Mouse (Mus musculus): ENCODE results near the gene Ebf1.
"Not testable (repeated sequence)": the region's sequence is repeated elsewhere in the genome, so short reads cannot be mapped to it uniquely, and the experiment has no call there.

The Ebf1 gene

DNA sequence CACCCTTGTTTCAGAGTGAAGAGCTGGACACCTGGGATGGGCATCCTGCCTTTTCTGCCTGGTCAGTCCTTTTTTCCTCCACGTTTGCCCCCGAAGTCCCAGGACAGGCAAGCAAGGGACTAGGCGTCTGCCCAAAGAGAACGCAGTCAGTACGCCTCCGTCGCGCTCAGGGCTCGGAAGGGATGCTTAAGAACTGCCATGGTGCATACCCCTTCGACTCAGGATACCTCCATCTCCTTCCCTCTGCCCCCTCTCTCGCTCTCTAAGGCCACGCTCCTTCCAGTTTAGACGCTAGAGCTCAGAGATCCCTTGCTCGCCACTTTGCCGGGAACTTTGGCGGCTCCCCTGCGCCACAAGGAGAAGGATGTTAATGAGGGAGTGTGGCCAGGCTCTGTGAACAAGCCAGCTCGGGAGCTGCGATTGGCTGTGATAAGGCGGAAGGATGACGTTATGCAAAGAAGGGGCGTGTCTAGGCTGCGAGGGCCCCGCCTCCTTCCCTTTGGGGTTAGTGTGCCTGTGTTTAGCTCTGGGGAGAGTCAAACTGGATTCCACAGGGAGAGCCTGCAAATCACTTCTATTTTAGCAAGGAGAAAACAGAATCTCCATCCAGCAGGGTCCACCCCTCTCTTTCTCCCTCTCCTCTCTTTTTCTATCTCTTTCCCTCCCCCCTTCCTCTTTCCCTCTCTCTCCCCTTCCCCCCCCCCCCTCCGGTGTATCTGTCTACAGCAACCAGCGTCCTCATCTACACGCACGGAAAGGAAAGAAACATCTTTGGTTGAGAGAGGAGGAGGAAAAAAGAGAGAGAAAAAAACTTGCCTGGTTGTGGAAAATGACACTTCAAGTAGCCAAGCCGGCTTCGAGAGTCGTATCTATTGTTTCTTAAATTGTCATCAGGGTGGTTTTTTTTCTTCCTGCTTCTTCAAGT lies at the start of gene Ebf1:
TSS of gene Ebf1 (plus strand) at position 530 of the 925 bp plus-strand sequence.
- peak; percentile 96 for DNase-seq

DNA sequence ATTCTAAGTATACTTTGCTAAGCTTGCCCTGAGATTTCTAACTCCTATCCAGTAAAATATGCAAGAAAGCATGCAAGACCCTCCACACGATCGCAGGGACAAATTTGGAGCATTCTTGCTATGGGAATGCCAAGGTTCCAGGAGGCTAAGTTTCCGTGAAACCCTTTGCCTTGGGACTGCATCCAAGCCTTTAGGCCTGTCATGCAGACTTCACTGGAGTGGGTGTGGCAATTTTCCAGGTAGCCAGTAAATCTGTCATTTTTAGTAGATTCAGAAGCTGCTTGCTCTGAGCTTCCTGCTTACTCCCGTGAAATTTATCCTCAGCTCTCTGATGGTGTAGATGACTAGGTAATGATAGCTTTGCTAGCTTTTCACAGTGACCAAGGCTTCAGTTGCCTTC lies 46.8 kb upstream of the Ebf1 start:
- DNase-seq: not testable (repeated sequence)

DNA sequence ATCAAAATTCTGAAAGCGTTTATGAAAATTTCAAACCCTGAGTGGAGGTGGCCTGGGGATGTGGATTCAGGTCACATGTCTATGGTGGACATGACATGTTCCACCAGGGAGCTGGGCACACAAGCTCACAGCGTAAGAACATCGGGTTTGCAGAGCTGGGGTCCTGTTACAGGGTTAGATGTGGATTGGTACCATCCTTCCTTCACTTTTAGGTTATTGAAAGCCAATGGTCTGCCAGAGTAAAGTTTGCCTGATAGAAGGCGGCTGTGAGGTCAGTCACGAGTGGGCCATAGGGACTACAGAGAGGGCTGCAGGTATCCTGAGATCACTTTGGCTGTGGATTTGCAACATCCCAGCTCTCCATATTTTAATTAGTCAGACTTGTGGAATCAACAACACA lies 44.3 kb upstream of the Ebf1 start:
- DNase-seq: no peak

DNA sequence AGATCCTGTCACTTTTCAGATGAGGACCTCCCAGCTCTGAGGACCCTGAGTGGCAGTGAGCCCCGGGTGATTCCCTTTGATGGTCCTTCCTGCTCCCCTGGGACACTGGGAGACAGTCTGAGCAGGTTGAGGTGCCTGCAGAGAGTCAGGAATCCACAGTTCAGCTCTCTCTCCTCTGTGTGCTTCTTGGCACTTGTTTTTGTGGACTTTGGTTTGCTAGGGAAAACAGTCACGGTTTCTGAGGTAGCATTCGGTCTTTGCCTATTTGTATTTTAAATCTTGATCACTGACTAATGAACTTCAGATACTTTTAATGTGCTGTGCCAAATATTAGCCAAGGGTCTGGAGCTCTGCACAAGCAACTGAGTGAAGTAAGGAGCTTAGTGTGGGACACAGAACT lies 43.7 kb upstream of the Ebf1 start:
- no peak for DNase-seq

DNA sequence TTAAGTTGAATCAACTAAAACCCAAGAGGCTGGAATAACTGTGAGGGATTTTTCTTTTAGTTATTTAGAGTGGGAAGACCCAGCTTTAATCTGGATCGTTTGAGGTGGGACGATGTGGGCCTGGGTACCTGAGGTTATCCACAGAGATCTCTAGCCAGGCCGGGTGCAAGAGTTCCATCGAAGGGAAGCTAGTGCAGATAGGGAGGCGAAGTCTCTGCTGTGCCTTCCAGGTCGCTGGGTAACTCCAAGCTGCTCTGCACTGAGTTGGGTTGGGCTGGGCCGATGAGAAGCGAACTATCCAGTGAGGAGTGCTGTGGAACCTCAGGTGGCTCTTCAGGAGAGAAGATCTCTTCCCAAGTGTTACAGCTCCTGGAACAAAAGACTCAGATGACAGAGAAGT lies 42.7 kb upstream of the Ebf1 start:
- no peak for DNase-seq

DNA sequence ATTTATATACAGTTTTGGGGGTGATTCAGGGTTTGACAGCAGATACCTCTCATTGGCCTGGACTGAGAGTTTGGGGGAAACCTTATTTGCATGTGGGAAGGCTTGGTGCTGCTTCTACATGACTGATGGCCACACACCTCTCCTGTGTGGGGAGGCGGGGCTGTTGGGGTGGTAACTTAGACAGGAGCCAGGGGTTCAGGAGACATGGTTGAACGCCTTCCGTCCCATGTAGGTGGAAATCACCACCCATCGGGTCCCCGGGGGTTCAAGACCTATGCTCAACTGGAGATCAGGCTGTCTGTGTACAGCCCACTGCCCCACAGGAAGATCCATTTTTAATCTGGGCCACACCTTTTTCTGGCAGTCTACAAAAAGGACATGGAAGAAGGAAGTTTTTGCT lies 42.3 kb upstream of the Ebf1 start:
- DNase-seq: no peak

DNA sequence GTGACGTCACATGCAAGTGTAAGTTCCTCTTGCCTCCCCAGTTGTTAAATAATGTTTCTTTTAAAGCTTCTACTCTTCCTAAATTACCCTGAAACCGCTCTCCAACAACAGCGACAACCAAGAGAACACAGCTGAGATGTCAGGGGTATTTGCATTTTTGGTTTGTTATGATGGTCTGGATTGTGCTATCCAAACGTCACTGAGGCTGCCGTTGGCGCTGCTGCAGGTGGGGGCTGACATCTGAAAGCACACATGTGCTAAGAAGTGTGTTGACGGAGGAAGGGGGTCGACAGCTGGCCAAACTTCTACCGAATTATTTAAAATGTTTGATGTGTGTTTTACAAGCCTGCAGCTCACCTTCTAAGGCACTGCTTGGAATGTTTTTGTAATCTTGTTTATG lies 39.2 kb upstream of the Ebf1 start:
- DNase-seq: no peak

DNA sequence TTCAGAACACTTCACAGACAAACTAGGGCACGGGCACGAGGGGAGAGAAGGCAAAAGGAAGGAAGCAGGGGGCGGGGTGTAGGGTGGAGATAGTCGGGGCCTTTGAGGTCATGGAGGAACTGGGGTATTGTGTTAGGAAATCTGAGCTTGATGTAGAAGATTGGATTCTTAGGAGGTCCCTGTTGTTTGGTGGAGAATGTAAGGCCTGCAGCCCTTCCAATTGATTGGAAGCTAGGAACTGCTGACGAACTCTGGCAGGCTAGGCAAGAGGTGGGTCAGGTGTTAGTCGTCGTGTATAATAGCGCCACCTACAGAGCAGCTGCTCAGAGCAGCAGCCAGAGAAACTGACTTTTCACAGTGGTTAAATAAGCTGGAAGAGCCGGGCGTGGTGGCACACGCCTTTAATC lies 35.8 kb upstream of the Ebf1 start:
- DNase-seq: peak; percentile 66

DNA sequence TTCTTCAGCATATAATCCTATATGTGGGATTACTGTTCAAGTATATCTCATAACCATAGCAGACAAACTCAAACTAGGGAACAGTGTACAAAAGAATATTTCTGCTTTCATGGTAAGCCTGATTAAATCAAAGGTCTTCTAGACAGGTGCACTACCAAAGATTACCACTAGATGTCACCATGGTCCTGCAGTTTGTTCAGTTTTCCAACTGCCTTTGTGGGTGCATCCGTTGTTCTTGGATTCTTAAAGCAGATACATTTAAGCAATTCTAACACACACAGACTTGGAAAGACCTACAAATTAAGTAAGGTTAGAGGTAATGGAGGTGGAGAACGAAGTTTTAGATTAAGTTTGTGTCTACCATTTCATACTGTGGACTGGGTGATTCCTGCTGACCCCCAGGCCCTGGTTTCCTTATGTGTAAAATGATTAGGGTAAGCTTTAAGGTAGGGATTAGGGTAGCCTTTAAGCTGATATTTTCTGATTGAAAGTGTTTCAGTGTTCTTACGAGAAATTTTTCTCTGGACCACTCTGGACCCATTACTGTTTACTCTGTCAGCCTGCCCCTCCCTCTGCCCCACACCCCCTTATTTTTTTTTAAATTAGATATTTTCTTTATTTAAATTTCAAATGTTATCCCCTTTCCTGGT lies 30.9 kb upstream of the Ebf1 start:
- peak; percentile 84 for DNase-seq

DNA sequence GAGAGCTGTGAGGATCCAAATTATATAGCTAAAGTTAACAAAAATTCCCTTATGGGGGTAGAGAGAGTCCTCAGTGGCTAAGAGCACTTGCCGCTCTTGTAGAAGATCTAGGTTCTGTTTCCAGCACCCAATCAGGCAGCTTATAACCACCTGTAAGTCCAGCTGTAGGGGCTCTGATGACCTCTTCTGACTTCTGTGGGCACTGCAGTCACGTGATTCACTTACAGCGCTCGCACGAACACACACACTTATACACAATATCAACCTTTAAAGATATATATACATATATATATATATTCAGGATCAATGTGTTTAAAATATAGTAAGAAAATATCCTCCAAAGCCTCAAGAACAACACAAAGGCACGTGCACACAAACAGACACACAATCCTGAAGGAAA lies 24.1 kb upstream of the Ebf1 start:
- DNase-seq: no peak

DNA sequence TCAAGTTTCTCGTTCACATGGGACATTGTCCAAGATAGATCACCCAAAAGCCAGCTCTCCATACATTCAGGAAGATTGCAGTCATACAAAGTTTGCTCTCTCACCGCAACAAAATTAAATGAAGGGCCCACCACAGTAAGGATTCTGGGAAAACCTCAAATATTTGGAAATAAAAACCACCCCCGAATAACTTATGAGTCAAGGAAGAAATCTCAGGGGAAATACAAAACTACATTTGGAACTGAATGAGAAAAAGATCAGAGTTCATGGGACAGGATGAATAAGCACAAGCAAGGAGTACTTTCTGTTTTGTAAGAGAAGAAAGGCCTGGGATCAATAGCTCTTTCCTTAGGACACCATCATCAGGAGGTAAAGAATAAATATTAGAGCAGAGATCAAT lies 22.3 kb upstream of the Ebf1 start:
- no peak for DNase-seq

DNA sequence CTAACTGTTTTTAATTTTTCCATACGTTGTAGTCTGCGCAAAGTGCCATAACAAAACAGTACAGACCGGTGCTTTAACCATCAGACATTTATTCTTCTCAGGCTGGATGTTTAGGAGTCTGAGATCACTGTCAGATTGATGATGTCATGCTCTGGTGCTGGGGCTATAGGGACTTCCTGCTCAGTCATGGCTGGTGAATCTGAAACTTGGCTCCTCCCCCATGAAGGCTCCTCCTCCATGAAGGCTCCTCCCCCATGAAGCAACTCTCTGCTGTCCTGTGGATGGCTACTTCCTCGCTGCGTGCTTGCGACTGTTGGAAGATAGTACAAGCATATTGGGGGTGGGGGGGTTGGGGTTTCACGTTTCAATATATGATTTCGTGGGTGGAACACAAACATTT lies 10.2 kb upstream of the Ebf1 start:
- DNase-seq: no peak

DNA sequence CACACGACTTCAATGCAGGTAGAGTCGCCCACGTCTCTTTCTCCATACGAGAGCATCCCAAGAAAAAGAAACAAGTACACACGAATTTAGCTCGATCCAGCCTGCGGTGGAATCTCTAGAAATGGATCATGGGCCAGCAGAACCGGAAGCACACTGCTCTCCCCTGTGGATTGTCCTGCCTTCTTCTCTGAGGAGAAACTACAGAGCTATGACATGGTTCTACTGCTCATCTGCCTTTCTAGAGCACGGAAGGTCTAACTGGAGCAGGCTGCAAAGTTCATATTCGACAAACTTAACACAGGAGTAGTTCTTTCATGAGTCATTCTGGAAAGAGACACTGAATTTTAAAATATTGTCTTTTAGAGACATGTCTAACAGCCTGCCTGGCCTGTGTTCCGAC lies 8.5 kb upstream of the Ebf1 start:
- no peak for DNase-seq

DNA sequence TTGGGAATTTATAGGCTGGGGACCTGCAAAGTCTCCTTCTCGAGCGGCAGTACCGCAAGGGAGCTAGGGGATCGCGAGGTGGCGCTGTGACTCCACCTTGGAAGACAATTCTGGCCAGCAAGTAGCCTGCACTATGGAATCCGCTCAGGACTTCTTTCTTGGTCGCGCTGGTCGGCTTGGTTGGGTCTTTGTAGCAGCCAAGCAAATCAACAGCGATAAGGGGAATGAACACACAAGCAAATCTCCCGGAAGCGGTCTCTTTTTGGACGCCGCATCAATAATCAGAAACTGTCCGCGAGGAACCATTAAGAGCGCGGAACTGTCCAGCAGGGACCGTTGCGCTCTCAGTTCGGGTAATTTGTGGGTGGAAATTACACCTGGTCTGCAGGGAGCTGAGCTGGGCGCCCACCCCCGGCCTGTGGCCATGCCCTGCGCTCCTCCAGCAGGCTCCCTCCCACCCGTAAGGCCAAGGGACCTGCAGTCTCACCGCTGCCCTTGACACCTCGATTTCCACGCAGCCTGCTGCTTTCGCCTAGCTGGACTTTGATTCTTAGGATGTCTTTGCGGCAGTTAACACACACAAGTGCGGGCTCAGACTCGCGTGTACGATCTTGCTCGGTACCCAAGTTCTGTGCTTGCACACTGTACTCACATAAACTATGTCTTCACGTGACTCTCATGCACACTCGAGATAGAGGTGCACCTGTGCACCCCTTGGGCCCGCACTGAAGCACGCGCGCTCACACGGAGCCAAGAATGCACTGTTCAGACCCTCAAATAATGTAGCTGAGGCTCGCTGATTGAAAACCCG lies 5.9 kb upstream of the Ebf1 start:
- peak; percentile 94 for DNase-seq

DNA sequence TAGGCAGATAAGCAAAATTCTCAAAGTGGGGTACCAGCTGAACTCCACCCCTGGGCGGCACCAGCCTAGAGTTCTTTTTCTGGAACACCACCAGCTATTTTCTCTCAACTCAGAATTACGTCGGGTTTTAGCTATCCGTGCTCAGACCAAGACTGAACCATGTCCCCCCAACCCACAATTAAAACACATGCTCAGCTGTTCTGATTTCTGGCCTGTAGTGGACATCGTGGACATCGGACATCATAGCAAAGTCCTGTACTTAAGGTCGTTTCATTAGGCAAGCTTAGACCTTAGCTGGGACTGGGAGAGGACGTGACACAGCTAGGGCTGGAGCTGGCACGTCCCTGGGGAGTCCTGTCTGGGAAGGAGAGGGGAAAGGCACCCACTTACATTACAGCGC lies 5.0 kb upstream of the Ebf1 start:
- DNase-seq: peak; percentile 24

DNA sequence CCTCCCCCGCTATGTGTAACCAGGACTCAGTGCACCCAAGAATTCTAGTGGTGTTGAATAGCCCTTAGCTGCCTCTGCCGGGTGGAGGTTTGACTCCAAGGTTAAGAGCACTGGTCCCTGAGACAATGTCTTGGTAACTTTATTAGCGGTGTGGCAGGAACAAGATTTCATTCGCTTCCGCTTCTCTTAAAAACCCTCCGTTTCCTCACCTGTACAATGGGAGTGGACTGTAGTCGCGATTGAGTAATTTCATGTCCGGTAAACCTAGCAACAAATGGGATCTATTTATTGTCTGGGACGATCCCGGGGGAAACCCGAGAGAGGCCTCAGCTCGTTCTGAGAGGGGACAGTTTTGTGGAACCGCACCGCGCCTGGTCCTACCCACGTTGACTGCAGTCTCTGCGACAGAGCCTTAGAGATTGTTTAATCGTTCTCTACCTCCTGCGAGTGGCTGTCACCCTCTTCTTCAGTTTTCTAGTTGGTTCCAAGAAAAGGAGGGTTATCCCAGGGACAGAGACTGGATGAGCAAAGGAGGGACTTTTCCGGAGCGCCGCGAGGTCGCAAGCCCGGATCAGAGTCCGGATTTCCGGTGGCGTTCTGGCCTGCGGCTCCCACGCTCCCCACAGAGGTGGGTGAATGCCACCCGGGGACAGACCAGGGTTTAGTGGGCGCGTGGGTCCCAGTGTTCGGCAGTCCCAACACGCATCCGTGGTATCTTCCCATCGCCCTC lies 4.3 kb upstream of the Ebf1 start:
- peak; percentile 50 for DNase-seq

DNA sequence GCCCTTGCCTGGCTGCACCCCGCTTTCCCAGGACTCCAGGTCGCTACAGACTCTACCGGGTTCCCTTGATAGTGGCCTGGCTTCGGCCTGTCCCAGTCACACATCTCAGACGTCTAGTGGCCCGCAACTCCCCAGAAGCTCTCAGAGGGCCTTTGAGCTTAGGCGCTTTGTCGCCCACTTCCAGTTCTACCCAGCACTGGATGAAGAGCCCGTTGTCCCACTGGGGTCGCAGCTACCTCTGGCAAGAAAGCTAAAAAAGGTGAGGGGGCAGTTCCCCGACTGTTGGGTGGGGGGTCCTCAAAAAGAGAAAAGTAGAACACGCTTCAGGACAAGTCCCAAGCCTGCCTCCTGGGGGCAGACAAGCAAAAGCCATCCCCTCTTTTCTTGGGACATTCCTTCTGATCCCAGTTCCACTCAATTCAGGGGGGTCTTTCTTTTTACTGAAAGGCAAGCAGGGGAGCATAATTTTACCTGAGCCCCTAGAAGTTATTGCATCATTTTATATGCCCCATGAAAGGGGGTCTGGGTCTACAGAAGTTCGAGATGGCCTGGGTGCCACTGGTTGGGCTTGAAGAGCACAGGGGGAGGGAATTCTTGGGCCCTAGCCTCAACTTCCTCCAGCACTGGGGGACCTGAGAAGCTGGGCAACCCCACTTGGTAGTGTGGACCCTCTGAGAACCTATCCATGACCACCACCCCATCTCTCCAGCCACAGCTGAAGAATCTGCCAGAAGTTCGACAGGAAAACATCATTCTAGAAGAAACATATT lies 3.5 kb upstream of the Ebf1 start:
- DNase-seq: peak; percentile 69

DNA sequence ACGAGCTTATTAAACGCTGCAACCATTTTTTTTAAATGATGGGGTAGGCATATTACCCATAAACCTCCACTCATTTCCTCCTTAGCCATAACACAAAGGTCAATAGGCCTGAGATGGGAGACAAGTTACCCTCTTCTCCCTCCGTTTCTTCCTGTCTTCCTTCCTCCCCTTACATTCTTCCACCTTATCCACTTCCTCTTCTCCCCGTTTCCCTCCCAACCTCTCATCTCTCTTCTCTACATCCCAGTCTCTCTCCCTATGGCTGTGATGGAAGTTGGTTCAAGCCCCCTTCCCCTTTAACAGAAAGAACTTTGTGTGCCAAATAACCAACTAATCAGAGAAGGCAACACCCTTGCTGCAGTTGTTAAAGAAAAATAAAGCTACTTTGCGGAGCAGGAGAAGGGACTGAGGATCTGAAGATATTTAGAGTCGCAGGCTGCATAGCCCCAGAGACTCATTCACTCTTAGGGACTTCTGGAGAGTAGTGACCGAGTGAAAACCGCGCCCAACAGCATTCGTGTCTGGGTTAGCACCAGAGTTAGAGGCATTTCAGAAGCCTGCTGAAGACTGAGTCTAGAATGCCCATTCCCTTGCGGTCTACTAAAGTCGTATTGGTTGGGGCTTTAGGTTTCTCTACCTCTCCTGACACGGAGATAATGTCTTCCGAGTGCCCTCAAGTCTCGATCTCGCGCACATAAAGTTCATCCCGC lies 884 bp upstream of the Ebf1 start:
- no peak for DNase-seq

DNA sequence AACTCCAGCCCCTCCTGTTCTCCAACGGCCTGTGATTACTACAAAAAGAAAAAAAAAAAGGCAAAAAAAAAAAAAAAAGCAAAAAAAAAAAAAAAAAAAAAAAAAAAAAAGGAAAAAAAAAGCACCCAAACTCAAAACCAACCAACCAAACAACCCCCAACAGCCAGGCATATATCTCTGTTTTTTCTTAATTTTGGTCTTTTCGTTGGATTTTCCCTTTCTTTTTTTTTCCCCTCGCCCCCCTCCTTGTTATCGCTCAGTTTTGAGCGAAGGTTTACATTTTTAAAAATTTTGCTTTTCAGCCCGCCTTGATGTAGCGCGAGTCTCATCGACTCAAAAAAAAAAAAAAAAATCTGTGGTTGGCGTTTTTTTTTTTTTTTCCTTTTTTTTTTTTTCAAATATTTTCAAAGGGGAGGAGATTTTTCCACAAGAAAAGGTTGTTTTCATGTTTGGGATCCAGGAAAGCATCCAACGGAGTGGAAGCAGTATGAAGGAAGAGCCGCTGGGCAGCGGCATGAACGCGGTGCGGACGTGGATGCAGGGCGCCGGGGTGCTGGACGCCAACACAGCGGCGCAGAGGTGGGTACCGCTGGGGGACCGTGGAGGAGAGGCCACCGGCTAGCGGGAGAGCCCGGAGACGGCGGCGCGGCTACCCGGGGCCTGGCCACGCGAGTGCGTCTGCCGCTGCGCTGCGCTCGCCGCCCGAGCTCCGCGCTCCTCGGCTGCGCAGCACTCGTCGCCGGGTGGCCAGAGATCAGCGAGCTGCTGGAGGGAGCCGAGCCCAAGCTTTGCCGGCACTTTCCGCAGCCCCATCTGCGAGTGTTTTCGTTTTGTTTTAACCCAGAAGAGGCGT lies 843 bp downstream of the Ebf1 start:
- peak; percentile 85 for DNase-seq

DNA sequence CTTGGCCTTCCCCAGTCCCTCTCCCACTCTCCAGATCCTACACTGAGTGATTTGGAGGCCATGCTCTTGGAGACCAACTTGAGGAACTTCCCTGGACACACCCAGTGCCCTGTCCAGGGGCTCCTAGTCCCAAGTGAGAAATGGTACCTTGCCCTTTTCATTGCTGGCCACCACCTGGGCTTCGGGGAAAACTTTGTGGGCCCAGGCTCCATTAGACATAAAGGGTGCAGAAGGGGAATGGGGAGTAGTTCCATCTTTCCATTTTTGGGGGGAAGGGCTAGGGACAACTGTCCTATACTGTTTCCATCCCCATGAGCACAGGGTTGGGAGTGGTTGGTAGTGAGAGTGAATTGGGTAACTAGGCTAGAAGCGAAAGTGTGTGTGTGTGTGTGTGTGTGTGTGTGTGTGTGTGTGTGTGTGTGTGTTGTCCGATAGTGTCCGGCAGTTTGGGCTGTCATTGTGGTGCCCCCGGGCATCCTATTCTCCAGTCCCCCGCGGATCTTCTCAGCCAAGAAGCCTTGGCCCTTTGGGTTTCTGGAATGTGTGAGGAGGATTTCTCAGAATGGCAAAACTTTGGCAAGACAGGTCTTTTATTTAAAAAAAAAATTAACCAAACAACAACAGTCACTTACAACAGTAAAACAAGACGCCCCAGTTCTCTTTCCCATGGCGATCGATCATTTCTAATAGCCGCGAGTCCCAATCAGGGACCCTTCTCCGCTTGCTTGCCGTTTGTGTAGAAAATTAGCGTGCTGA lies 2.2 kb downstream of the Ebf1 start:
- peak; percentile 26 for DNase-seq

Data from embryo, embryonic 11 days (tissue).